25 mouse cellular contexts compared by ENCODE assay signal in the genomic region with DNA sequence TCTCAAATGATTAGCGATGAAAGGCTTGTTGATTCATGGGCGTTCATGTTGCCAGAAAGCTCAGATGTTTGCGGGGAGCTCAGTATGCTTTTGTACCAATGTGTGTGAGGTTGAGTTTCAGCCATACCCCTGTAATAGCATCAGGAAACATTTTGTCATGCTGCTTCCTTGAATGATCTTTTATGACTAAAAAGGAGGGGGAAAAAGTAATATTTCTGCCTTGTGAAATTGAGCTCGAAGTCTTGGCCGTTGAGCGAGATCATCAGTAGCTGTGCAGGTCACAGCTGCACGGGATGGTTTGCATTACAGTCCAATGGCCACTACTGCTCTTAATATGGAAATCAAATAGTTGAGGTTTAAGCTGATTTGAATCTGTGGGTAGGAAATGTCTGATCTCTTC.
"Had no signal": no experiment of that assay in that cellular context is flagged by ENCODE, and none has a peak within 500 bp of the region (broad histone marks: within the 10 kb centered on the region; RNA-seq: fewer than 3 reads in every experiment).

No protein-coding gene starts in this region.

- H3K9ac ChIP-seq: heart, embryonic 12.5 days; hindbrain, embryonic 12.5 days; hindbrain, embryonic 14.5 days; intestine, embryonic 15.5 days; limb, embryonic 12.5 days; liver, embryonic 13.5 days had no signal

- H3K4me2 ChIP-seq: heart, embryonic 12.5 days; hindbrain, embryonic 12.5 days; hindbrain, embryonic 14.5 days; intestine, embryonic 15.5 days; limb, embryonic 12.5 days; liver, embryonic 11.5 days; liver, embryonic 13.5 days had no signal

- H3K36me3 ChIP-seq: heart, embryonic 10.5 days; heart, embryonic 12.5 days; hindbrain, embryonic 10.5 days; hindbrain, embryonic 12.5 days; intestine, embryonic 15.5 days; limb, embryonic 12.5 days; liver, embryonic 13.5 days had no signal

- H3K4me1 ChIP-seq: heart, embryonic 10.5 days; heart, embryonic 12.5 days; hindbrain, embryonic 10.5 days; hindbrain, embryonic 12.5 days; intestine, embryonic 15.5 days; limb, embryonic 12.5 days; liver, embryonic 13.5 days had no signal

- ATAC-seq: hindbrain, embryonic 16.5 days; inflammation-experienced regulatory T-cells, adult 6 months; intestine, embryonic 15.5 days; intestine, postnatal 0 days had no signal

- H3K9me3 ChIP-seq: heart, embryonic 10.5 days; hindbrain, embryonic 10.5 days; hindbrain, embryonic 12.5 days; intestine, embryonic 15.5 days; limb, embryonic 12.5 days; liver, embryonic 13.5 days had no signal

- DNase-seq: gastrocnemius, adult 2 months; gastrocnemius, postnatal 10 days; gastrocnemius, postnatal 25 days; heart, adult 18-20 months; heart, postnatal 10 days; heart, postnatal 4 days; kidney, adult 18-20 months; kidney, adult 8-10 months; kidney, postnatal 14 days; kidney, postnatal 36 days; liver; liver, embryonic 13.5 days had no signal

- H3K4me3 ChIP-seq: gastrocnemius, adult 2 months; heart, embryonic 10.5 days; heart, embryonic 12.5 days; hindbrain, embryonic 10.5 days; hindbrain, embryonic 12.5 days; intestine, embryonic 15.5 days; layer of hippocampus, adult 2 months; left cerebral cortex, adult 2 months; limb, embryonic 12.5 days; liver, embryonic 13.5 days had no signal

- H3K27me3 ChIP-seq: heart, embryonic 12.5 days; hindbrain, embryonic 12.5 days; intestine, embryonic 15.5 days; limb, embryonic 12.5 days; liver, embryonic 13.5 days had no signal

- H3K27ac ChIP-seq: gastrocnemius, adult 2 months; heart, embryonic 10.5 days; hindbrain, embryonic 10.5 days; hindbrain, embryonic 12.5 days; hindbrain, embryonic 14.5 days; intestine, embryonic 15.5 days; layer of hippocampus, adult 2 months; left cerebral cortex, adult 2 months; limb, embryonic 12.5 days; liver, embryonic 13.5 days had no signal
